ENCODE assay signal across 11 mouse cellular contexts in the genomic region with DNA sequence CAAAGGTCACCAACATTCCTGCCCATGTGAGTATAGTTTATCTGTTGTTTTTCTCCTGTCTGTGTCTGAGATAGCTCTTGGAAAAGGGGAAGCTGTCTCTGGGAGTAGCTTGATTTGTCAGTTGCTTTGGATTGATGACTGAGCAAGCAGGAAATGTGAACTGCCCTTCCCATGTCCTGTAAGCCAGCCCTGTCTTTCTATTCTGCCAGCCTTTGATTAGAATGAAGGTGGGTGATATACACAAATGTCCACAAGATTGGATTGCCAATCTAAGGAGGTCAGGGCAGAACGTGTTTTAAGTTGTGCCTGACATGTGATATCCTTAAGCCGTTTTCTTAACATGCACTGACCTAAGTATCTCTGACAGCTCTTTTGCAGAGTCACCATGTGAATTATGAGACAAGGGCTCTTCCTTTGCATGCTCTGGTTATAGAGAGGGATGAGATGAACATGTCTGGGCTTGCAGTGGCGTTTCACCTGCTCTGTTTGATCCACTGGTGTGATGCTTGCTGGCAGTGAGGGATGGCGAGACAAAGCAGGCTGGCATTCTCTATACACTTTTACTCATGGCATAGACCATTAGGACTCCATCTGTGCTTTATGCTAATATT.
DNase-seq lines count a peak whose midpoint lies in the region; ATAC-seq lines count a peak whose summit lies in the region.
"Had no signal": no experiment of that assay in that cellular context is flagged by ENCODE, and none has a peak within 500 bp of the region (broad histone marks: within the 10 kb centered on the region; RNA-seq: fewer than 3 reads in every experiment).

No protein-coding gene starts in this region.

- ATAC-seq in embryonic facial prominence, embryonic 11.5 days (replicated peaks; ENCODE audit: insufficient number of reproducible peaks, low FRiP score, low TSS enrichment, low read depth), result no peak
- ATAC-seq in embryonic facial prominence, embryonic 14.5 days (ENCODE audit: low read depth), result peak; percentile 28; the same call in 1 of the 2 replicates
- peak; percentile 51 for ATAC-seq in megakaryocyte, adult 5-6 weeks (ENCODE audit: poor library complexity, severe bottlenecking)

- no peaks in the 10 kb centered on the region for H3K9me3 ChIP-seq in embryonic facial prominence, embryonic 11.5 days (replicated peaks; ENCODE audit: control insufficient read depth, low read length)
- no peaks in the 10 kb centered on the region for H3K9me3 ChIP-seq in embryonic facial prominence, embryonic 10.5 days
- H3K9me3 ChIP-seq in embryonic facial prominence, embryonic 14.5 days (ENCODE audit: control insufficient read depth, low read length), result no peaks in the 10 kb centered on the region
- H3K9me3 ChIP-seq: neural tube, embryonic 12.5 days had no signal

- intact Hi-C loops in left cerebral cortex, postnatal 4 days (cut with DNase I), result no loop called here

- H3K4me1 ChIP-seq in embryonic facial prominence, embryonic 11.5 days (ENCODE audit: control insufficient read depth, insufficient read depth, low read length), result no peaks in the 10 kb centered on the region
- peaks cover 8% of the 10 kb centered on the region for H3K4me1 ChIP-seq in embryonic facial prominence, embryonic 10.5 days
- H3K4me1 ChIP-seq in embryonic facial prominence, embryonic 14.5 days (ENCODE audit: control insufficient read depth, insufficient read depth, low read length), result no peaks in the 10 kb centered on the region

- H3K36me3 ChIP-seq in embryonic facial prominence, embryonic 11.5 days (replicated peaks; ENCODE audit: control insufficient read depth, insufficient read depth, low read depth, low read length), result no peaks in the 10 kb centered on the region
- H3K36me3 ChIP-seq in embryonic facial prominence, embryonic 10.5 days (replicated peaks), result no peaks in the 10 kb centered on the region
- no peaks in the 10 kb centered on the region for H3K36me3 ChIP-seq in embryonic facial prominence, embryonic 14.5 days (ENCODE audit: control insufficient read depth, insufficient read depth, low read length)
- H3K36me3 ChIP-seq: neural tube, embryonic 12.5 days had no signal

- no peak overlapping the region for H3K4me2 ChIP-seq in embryonic facial prominence, embryonic 11.5 days (ENCODE audit: low read depth, low read length)
- H3K4me2 ChIP-seq in embryonic facial prominence, embryonic 14.5 days (ENCODE audit: low read depth, low read length), result no peak overlapping the region
- H3K4me2 ChIP-seq: neural tube, embryonic 12.5 days had no signal

- DNase-seq in embryonic facial prominence, embryonic 11.5 days (ENCODE audit: low spot score), result peak; percentile 20
- no peak for DNase-seq in embryonic facial prominence, embryonic 10.5 days (ENCODE audit: low spot score)
- peak; percentile 10 for DNase-seq in left cerebral cortex, postnatal 4 days
- no peak for DNase-seq in left cerebral cortex, adult 11 months (ENCODE audit: low spot score)
- no peak for DNase-seq in embryonic facial prominence, embryonic 14.5 days (ENCODE audit: low spot score)
- DNase-seq in layer of hippocampus, postnatal 14 days (ENCODE audit: low spot score in 2 of 2), result no peak
- no peak for DNase-seq in lung, postnatal 10 days
- DNase-seq: B cell, adult 2 months; heart, adult 11 months had no signal

- H3K27ac ChIP-seq in embryonic facial prominence, embryonic 11.5 days (replicated peaks; ENCODE audit: low read depth, low read length), result no peak overlapping the region
- no peak overlapping the region for H3K27ac ChIP-seq in embryonic facial prominence, embryonic 10.5 days (replicated peaks)
- H3K27ac ChIP-seq in embryonic facial prominence, embryonic 14.5 days (replicated peaks; ENCODE audit: low read depth, low read length), result no peak overlapping the region
- H3K27ac ChIP-seq: neural tube, embryonic 12.5 days had no signal

- no peaks in the 10 kb centered on the region for H3K27me3 ChIP-seq in embryonic facial prominence, embryonic 11.5 days (ENCODE audit: control insufficient read depth, insufficient read depth, low read length)
- no peaks in the 10 kb centered on the region for H3K27me3 ChIP-seq in embryonic facial prominence, embryonic 10.5 days (replicated peaks; ENCODE audit: low read depth, poor library complexity, severe bottlenecking)
- H3K27me3 ChIP-seq in embryonic facial prominence, embryonic 14.5 days (replicated peaks; ENCODE audit: control insufficient read depth, insufficient read depth, low read length), result no peaks in the 10 kb centered on the region
- H3K27me3 ChIP-seq: neural tube, embryonic 12.5 days had no signal

- 54% methylated on average over 4 of the region's 4 CpGs for WGBS in embryonic facial prominence, embryonic 11.5 days
- 55% methylated on average over 4 of the region's 4 CpGs for WGBS in embryonic facial prominence, embryonic 10.5 days
- WGBS in embryonic facial prominence, embryonic 14.5 days, result 47% methylated on average over 4 of the region's 4 CpGs

- H3K9ac ChIP-seq in embryonic facial prominence, embryonic 11.5 days (replicated peaks; ENCODE audit: low read length), result no peak overlapping the region
- H3K9ac ChIP-seq in embryonic facial prominence, embryonic 14.5 days (ENCODE audit: low read depth, low read length), result no peak overlapping the region
- H3K9ac ChIP-seq: neural tube, embryonic 12.5 days had no signal

- no peak overlapping the region for H3K4me3 ChIP-seq in embryonic facial prominence, embryonic 11.5 days (ENCODE audit: low read depth, low read length)
- H3K4me3 ChIP-seq in embryonic facial prominence, embryonic 10.5 days, result no peak overlapping the region
- no peak overlapping the region for H3K4me3 ChIP-seq in embryonic facial prominence, embryonic 14.5 days (ENCODE audit: low read depth, low read length)
- H3K4me3 ChIP-seq: neural tube, embryonic 12.5 days had no signal

Comparison
In these comparisons a context has a peak if more than half of its experiments do, and no peak if none do; other contexts are left out.
1. DNase-seq: peak in embryonic facial prominence, embryonic 11.5 days (single experiment) and left cerebral cortex, postnatal 4 days (single experiment); none in embryonic facial prominence, embryonic 10.5 days (single experiment), left cerebral cortex, adult 11 months (single experiment), embryonic facial prominence, embryonic 14.5 days (single experiment), layer of hippocampus, postnatal 14 days (0 of 2) and lung, postnatal 10 days (single experiment).